Mouse (Mus musculus): ENCODE measurements around the gene Tph2.

- no peak for TF ChIP-seq CTCF (IDR thresholded peaks at IDR 0.05; ENCODE audit: borderline replicate concordance, insufficient read depth, low read length)
- no peak for TF ChIP-seq POLR2A (IDR thresholded peaks at IDR 0.05; ENCODE audit: low read depth, low read length)
These were observed 41.2 kb downstream of the Tph2 start for GRCm38 (mm10) chr10:115143641-115144040.
